Mouse (Mus musculus): ENCODE data around the gene Efcab3.

GRCm38 (mm10) chr11:105144508-105145210 is 81.3 kb downstream of the Efcab3 start:
- TF ChIP-seq MAFK (IDR thresholded peaks at IDR 0.05; ENCODE audit: borderline replicate concordance, low read depth, low read length) (no peak), POLR2AphosphoS2 (IDR thresholded peaks at IDR 0.05; ENCODE audit: low read length) (no peak)
